Mouse (Mus musculus): ENCODE data around the gene Mmrn2.
"Not testable (repeated sequence)": the region's sequence is repeated elsewhere in the genome, so short reads cannot be mapped to it uniquely, and the experiment has no call there.

The Mmrn2 gene

DNA sequence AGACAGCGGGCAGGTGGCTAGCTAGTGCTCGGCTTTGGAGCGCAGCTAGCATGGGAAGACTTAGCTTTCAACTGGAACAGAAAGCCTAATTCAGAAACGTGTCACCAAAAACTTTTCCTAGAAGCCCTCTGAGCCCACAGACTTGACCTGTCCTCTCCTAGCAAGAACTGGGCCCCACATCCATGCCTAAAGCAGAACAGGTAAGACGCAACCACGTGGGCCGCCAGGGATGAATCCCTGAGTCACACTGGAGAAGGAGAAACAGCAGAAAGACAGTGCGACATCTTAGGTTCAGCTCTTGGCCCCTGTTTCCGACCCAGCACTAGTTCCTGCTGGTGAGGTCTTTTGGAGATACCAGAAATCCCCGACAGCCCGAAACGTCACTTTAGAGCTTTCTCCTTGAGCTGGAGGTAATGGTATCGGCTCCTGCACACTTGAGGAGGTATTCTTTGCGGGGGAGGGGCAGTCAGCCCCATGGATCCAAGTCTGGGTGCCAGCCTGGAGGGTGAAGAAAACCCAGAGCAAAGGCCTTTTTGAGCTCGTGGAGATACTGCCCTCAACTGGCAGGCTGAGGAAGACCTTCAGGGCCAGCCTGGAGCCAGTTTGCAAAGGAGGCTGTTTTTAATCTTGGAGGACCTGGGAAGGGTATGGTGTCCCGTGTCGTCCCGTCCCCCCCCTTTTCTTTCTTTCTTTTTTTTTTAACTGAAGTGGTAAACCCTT lies 12.4 kb upstream of the Mmrn2 start:
- DNase-seq = peak; percentile 76

DNA sequence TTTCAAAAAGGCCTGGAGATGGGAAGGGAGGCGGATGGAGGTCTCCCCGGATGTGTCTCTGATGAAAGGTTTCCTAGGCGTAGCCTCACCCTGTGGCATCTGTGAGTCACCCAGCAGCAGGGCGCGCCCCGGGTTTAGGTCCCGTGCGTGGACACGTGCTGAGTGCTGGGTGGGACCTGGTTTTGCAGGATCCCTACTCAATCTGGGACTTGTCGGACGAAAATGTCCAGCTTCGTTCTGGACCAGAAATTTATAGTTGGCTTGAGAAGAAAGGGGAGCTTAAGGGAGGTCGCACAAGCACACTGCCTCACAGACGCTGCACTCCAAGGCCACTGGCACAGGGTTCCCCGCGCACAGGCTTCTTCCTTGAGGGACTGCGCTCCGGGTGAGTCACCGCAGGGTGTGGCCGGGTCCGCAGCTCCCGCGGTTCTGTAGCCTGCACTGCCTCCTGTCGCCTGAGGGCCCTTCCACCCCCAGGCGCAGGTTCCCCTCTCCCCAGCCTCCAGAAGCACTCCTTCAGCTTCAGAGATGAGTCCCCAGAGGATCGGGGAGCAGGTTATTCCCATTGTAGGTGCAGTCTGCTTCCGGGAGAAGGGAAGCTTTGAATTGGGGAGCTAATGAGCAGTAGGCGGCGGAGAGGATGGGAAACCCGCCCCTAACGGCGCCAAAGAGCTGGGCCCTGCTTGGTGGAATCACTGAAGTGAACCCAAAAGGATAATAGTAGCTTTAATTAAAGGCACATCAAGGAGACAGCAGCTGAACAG lies 11.6 kb upstream of the Mmrn2 start:
- peak; percentile 56 for DNase-seq

DNA sequence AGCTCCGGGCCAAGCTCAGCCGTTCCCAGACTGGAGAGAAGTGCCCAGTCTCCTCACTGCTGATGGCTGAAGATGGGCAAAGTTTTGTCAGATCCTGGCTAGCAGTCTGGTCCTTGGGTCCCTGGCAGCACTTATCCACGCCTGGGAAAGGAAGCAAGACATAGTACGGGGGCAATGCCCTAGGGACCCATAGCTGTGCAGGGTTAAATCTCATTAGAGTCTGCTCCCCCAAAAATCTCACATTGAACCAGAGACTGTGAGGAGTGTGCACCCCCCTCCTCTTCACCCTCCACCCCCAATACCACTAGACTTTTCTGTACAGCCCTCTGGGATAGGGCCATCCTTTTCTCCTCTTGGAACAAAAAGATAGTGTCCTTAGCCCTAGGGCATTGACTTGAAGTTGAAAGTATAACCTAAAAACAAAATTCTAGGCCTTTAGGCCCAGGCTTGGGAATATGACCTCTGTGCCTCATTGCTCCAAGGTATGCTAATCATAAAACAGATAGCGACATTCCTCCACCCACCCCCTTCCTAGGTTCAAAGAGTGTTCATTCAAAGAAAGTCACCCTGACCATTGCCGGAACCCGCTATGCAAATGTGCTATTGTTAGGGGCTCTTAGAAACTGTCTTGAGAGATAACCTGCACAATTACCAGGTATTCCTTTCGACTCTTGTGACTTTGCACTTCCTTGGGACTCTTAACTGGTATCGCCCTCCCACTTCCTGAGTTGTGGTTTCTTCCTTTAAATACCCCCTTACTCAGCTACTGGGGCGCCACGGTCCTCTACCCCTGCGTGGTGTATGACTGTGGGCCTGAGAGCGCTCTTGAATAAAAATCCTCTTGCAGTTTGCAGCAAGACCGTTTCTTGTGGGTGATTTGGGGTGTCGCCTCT lies 10.8 kb upstream of the Mmrn2 start:
- not testable (repeated sequence) for DNase-seq

DNA sequence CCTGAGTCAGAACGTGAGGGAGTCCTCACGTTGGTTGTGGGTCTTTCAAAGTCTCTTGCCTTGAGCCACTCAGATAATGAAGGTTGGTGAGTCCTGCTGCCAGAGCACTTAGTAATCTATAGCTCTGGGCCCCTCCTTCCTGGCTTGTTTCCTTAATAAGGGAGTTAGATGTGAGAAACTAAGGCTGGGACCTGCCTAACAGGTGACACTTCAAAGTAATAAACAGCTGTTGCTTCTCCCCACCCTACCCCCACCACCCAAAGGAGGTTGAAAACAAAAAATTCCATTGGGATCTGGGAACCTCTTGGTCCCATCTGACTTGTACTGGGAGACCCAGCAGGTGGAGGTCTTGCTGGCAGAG lies 10.1 kb upstream of the Mmrn2 start:
- DNase-seq = no peak

DNA sequence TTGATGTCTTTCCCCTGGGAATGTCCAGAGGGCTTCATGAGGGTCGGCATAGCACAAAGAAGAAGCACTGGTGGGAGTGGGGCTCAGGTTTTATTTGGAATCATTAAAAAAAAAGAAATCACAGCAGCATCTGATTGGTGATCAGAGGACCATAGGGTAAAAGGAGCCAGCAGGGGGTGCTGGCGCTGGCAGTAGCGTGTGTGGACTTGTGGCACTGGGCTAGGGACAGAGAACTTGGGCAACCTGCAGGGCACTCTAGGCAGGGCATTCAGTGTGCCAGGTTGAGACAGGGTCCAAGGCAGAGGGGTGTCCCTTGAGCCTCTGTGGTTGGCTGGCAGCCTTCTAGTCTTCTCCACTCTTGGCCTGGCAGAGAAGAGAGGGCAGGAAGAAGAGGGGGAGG lies 5.1 kb upstream of the Mmrn2 start:
- DNase-seq = no peak

DNA sequence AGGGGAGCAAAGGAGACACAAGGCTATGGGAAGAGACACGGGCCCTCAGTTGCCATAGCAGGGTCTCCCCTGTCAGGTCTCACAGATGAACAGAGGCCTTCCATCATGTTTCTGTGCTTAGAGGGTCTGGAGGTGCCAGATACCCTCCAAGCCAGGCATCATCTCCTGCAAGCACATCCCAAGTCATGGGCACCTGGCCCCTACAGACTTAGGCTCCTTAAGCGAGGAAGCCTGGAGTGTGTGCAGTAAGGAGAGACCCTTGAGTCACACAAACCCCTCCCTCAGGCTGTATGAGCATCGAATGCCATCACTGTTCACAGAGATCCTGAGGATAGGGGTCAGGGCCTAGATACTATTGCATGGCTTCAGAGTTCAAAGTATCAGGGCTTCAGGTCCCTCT lies 4.3 kb upstream of the Mmrn2 start:
- no peak for DNase-seq

DNA sequence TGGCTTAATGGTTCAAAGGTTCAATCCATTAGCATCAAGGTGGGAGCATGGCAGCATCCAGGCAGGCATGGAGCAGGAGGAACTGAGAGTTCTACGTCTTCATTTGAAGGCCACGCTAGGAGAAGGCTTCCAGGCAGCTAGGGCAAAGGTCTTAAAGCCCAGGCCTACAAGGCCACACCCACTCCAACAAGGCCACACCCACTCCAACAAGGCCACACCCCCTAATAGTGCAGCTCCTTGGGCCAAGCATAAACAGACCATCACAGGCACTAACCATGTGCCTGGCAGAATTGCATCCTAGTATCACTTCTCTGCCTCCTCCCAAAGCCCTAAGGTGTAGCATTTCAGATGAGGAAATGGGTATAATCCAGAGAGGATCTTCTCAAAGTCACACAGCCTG lies 3.5 kb upstream of the Mmrn2 start:
- DNase-seq = no peak

DNA sequence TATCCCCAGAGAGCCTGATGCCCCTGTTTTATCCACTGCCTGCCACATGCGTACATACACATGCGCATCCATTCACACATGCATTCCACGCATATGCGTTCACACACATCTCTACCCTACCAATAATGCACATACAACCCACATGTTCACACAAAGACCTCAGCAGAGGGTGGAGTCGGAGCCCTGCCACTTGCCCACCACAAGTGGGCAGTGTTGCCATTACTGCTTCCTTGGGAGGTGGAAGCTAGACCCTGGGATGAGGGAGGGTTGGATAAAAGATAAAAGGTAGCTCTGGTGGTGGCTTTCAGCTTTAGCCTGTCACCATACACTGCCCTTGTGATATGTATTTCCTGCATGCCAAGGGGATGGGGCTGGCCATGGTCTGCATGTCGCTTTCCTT lies 2.6 kb upstream of the Mmrn2 start:
- DNase-seq = peak; percentile 28

DNA sequence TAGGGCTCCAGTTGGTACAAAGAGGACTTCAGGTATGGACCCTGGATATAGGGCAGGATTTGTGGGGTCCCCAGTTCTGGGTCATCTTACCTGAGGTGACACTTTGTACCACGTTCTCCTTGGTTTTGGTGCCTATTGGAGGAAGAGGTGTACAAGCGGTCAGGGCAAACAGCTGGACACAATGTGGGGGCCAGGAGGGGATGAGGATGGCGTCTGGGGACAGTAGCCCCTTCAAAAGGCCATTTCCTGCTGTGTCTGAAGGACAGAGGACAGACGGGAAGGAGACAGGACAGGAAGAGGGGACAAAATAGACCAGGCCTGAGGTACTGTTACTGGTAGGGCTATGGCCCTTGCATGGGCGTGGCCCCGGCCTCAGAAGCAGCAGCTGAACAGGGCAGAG lies 1.7 kb upstream of the Mmrn2 start:
- no peak for DNase-seq

DNA sequence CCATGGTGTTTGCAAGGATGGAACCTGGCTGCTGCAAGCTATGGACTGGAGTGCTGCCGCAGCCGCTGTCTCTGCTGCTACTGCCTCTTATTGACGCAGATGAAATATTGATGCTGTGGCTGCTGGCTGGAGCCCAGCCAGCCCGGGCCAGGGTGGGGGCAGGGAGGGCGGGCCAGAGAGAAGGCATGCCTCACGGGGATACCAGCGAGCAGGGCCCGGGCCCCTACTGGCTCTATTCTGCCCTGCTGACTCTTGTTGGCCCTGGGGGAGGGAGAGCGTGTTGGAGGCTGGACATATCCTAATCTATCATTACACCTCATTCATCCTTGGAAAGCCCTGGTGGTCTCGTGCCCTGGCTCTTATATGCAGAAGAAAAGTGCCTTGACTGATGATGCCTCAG lies 688 bp upstream of the Mmrn2 start, which contains the start of gene Sncg:
Sncg (minus strand) TSS at position 213 of the 400 bp plus-strand sequence.
- no peak for DNase-seq

DNA sequence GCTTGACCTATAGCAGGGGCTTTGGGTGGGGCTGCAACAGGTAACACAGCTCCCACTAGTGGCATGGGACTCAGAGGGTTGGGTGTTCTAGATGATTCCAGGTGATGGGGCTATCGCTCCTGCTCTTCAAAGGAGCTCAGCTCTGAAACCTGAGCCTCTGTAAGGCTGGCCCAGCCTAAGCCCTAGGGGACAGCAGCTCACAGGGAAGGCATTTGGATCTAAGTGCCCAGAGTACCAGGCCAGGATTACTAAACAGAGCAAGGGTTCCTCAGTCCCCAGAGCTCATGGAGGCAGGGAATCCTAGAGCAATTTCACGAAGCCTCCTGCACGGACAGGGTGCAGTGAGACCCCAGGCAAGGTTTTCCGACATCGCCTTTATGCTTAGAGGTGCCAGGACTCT lies 676 bp downstream of the Mmrn2 start:
- DNase-seq = no peak

DNA sequence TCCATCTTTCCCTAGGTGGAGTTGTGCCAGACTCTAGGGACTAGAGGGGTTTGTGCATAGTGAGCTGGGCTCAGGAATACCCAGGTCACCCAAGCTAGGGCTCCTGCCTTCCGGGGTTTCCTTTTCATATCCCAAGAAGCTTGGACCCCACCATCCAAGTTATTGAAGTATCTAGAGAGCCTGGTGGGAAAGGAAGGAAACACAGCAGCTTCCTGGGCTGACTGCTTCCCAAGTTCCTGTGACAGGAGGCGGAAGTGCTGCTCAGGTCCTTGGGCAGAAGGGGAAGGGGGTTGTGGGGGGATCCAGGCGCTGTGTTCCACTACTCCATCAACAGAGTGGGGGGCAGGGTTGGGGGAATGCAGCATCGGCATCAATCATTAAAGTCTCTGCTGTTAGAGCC lies 1.9 kb downstream of the Mmrn2 start:
- DNase-seq = no peak

DNA sequence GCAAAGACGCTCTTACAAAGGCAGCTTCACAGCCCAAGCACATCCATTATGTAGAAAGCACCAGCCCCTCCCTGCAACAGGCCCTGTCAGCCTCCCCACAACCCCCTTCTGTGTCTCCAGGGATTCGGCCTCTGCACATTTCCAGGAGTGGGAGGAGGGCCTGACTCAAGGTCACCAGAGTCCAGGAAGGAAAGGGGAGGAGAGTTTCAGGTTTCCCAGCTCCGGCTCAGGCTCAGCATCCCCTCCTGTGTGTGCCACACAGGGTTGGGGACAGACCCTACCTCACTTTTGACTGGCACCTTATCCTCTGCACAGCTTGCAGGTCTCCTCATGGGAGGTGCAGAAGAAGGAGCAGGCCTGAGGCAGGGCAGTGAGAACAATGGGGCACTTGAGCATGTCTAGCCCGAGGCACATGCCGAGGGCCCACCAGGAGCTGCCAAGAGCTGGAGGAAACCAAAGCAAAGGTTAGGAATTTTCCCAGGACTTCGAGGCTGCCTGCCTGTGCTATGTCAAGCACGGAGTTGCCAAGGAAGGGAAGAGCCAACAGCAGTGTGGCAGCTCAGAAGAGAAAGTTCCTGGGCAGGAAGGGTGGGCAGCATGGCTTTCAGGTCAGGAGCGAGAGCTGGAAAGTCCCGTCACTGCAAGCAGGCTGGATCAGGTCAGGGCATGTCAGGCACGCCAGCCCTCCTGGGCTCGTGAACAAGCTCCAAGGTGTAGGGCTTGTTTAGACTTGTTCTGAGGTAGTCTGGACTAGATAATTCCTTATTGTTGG lies 3.5 kb downstream of the Mmrn2 start:
- no peak for DNase-seq

DNA sequence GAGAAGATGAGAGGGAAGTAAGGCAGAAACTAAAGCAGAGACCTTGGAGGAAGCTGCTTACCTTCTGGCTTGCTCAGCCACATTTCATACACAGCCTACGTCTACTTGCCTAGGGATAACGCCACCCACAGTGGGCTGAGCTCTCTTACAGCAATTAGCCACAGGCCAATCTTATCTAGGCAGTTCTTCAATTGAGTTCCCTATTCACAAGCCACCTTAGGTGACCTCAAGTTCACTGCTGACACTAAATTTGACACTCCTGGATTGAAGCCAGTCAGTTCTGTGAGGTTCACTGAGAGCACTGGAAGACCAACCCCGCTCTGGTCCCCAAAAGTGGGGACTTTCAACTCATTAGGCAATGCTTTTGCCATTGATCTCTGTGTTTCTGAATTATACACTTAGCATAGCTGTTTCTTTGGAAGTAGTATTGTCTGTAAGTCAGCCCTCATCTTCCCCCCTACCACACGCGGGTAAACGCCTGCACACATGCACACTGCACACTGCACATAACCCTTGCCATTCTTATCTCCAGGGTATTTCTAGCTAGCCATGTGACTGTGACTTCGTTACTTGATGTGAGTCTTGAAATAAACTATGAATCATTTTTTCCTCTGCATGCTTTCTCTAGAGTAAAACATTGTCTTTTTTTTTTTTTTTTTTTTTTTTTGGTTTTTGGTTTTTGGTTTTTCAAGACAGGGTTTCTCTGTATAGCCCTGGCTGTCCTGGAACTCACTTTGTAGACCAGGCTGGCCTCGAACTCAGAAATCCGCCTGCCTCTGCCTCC lies 7.8 kb downstream of the Mmrn2 start:
- no peak for DNase-seq

DNA sequence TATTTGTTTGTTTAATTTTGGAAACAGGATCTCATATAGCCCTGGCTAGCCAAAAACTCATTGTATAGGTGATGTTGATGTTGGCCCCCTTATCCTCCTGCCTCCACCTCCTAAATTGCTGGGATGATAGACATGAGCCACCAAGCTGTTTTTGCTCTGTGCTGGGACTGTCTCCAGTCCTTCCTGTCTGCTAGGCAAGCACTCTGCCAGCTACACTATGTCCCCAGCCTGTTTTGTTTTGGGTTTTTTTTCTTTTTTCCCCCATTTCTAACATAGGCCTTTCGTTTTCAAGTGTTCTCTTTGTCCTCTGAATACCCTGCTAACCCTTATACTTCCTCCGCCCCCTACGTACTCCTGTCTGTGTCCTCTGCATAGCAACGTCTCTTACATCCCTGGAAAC lies 18.0 kb downstream of the Mmrn2 start:
- no peak for DNase-seq

DNA sequence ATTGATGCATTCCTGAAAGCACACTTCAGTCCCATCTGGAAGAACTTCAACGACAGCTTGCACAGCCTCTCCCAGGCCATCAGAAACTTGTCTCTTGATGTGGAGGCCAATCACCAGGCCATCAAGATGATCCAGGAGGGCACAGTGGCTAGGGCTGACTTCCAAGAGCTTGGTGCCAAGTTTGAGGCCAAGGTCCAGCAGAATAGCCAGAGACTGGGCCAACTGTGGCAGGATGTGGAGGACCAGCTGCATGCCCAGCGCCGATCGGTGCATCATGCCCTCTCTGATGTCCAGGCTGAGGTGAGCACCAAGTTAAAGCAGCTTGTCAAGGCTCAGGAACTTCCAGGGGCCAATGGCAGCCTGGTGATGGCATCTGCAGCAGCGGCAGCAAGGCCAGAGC lies 22.6 kb downstream of the Mmrn2 start:
- no peak for DNase-seq

DNA sequence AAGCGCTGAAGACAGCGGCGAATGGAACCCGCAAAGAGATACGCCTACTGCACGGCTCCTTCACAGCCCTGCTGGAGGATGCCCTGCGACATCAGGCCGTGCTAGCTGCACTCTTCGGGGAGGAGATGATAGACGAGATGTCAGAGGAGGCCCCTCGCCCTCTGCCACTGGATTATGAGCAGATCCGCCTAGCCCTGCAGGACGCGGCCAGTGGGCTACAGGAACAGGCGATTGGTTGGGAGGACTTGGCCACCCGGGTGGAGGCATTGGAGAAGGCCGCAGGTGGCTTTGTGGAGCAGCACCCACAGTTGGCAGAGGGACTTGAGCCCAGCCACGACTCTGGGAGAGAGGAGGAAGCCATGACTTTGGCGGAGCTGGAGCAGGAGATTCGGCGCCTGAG lies 23.6 kb downstream of the Mmrn2 start:
- no peak for DNase-seq

DNA sequence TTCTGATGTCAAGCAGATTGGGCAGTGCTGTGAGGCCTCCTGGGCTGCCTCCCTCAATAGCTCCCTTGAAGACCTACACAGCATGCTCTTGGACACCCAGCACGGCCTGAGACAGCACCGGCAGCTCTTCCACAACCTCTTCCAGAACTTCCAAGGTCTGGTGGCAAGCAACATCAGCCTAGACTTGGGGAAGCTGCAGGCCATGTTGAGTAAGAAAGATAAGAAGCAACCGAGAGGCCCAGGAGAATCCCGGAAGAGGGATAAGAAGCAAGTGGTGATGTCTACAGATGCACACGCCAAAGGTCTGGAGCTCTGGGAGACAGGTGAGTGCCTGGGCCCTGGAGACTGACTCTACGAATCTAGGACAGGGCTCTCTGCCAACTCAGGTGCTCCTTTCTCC lies 24.0 kb downstream of the Mmrn2 start:
- DNase-seq = no peak

DNA sequence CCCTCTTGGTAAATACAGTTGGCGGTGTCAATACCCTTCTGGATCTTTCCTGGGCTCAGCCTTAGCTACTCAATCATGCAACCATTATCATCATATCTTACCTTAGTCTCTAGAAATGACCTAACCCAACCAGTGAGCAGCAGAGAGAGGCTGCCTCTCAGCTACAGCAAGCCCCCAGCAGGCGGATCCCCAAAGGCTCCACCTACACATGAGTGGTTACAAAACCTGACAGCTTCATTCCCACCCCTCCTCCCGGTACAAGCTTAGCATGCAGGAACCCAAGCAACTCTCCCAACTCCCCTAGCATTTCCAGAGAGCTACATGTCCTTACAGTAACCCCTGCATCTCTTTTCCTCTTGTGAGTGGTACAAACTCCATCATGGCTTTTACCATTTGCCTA lies 24.8 kb downstream of the Mmrn2 start:
- DNase-seq = no peak

DNA sequence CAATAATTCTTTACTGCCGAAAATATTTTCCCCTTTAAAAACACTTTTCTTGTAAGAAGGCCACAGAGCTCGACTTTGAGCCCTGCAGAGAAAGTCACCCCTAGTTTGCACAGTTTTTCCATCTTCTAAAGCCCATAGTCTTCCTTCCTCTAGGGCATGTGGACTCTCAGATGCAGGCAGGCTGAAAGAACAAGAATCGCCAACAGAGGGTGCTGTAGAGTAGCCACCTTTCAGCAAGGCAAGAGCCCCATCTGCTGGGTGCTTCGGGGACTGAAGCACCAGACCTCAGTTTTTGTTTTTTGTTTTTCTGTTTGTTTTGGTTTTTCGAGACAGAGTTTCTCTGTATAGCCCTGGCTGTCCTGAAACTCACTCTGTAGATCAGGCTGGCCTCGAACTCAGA lies 25.9 kb downstream of the Mmrn2 start:
- DNase-seq = peak; percentile 71

DNA sequence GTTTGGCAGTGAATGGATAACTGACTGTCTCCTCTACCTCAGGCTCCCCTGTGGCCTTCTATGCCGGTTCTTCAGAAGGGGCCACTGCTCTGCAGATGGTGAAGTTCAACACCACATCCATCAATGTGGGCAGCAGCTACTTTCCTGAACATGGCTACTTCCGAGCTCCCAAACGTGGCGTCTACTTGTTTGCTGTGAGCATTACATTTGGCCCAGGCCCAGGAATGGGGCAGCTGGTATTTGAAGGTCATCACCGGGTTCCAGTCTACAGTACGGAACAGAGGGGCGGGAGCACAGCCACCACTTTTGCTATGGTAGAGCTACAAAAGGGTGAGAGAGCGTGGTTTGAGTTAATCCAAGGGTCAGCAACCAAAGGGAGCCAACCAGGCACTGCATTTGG lies 27.6 kb downstream of the Mmrn2 start:
- DNase-seq = no peak

DNA sequence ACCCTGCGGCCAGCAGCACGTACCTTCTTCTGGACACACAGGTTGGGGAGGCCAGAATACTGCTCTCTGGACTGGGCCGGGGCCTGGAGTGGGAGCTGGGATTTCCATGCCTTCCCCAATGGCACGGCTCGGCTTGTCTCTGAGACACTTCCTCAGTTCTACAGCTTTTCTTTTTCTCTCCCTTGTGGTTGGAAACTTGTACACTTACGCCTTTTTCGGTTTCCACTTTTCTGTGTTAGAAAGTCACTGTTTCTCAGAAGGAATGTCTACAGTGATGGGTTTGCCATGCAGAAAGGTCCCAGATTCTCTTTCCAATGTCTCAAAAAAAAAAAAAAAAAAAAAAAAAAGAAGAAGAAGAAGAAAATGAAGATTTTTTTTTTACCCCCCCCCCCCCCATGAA lies 28.2 kb downstream of the Mmrn2 start:
- no peak for DNase-seq

Data from cerebellum, adult 8-10 months (tissue).